In genomic region chr13:68985789-68986188, GRCm38 (mm10) we compare ENCODE assay signal across 23 mouse cellular contexts. TPM values are rescaled to one million over a fixed set of nuclear protein-coding genes. Genes with fewer than 3 reads are reported as not detected.
"Had no signal": no experiment of that assay in that cellular context is flagged by ENCODE, and none has a peak within 500 bp of the region (broad histone marks: within the 10 kb centered on the region; RNA-seq: fewer than 3 reads in every experiment).

No protein-coding gene starts in this region.

- ATAC-seq: liver, embryonic 12.5 days; midbrain, embryonic 13.5 days; midbrain, embryonic 16.5 days had no signal

- DNase-seq: kidney, adult 18-20 months; kidney, adult 9 months; kidney, postnatal 14 days; kidney, postnatal 4 days; liver; lung, adult 18-20 months; lung, postnatal 10 days; lung, postnatal 36 days; retina, postnatal 1 day; right cerebral cortex, postnatal 25 days; spleen, adult 18-20 months; thymus, postnatal 25 days had no signal

- H3K27ac ChIP-seq: limb, embryonic 13.5 days; liver, embryonic 12.5 days; liver, embryonic 15.5 days; lung, embryonic 15.5 days; midbrain, embryonic 10.5 days; midbrain, embryonic 13.5 days; neural tube, embryonic 15.5 days; stomach, embryonic 15.5 days had no signal

- H3K4me2 ChIP-seq: limb, embryonic 13.5 days; liver, embryonic 12.5 days; liver, embryonic 15.5 days; lung, embryonic 15.5 days; midbrain, embryonic 13.5 days; neural tube, embryonic 15.5 days; stomach, embryonic 15.5 days had no signal

- H3K4me3 ChIP-seq: limb, embryonic 13.5 days; liver, embryonic 12.5 days; liver, embryonic 15.5 days; lung, embryonic 15.5 days; megakaryocyte, embryonic 14.5 days; midbrain, embryonic 10.5 days; midbrain, embryonic 13.5 days; myocyte; neural tube, embryonic 15.5 days; stomach, embryonic 15.5 days had no signal

- H3K36me3 ChIP-seq: limb, embryonic 13.5 days; liver, embryonic 12.5 days; liver, embryonic 15.5 days; lung, embryonic 15.5 days; midbrain, embryonic 10.5 days; midbrain, embryonic 13.5 days; neural tube, embryonic 15.5 days; stomach, embryonic 15.5 days had no signal

- H3K9ac ChIP-seq: limb, embryonic 13.5 days; liver, embryonic 12.5 days; liver, embryonic 15.5 days; lung, embryonic 15.5 days; midbrain, embryonic 13.5 days; neural tube, embryonic 15.5 days; stomach, embryonic 15.5 days had no signal

- H3K9me3 ChIP-seq: limb, embryonic 13.5 days; liver, embryonic 12.5 days; liver, embryonic 15.5 days; lung, embryonic 15.5 days; midbrain, embryonic 10.5 days; midbrain, embryonic 13.5 days; neural tube, embryonic 15.5 days; stomach, embryonic 15.5 days had no signal

- H3K4me1 ChIP-seq: liver, embryonic 12.5 days; liver, embryonic 15.5 days; megakaryocyte, embryonic 14.5 days; midbrain, embryonic 10.5 days; midbrain, embryonic 13.5 days; stomach, embryonic 15.5 days had no signal

- H3K27me3 ChIP-seq: limb, embryonic 13.5 days; liver, embryonic 12.5 days; liver, embryonic 15.5 days; lung, embryonic 15.5 days; megakaryocyte, embryonic 14.5 days; midbrain, embryonic 13.5 days; neural tube, embryonic 15.5 days; stomach, embryonic 15.5 days had no signal

RNA-seq across cellular contexts. Expression of gene Adcy2, which starts 13.6 kb away (rescaled TPM):
- polyA plus RNA-seq: myocyte had no signal
